Mouse (Mus musculus): ENCODE measurements around the gene Dusp13.

DNA sequence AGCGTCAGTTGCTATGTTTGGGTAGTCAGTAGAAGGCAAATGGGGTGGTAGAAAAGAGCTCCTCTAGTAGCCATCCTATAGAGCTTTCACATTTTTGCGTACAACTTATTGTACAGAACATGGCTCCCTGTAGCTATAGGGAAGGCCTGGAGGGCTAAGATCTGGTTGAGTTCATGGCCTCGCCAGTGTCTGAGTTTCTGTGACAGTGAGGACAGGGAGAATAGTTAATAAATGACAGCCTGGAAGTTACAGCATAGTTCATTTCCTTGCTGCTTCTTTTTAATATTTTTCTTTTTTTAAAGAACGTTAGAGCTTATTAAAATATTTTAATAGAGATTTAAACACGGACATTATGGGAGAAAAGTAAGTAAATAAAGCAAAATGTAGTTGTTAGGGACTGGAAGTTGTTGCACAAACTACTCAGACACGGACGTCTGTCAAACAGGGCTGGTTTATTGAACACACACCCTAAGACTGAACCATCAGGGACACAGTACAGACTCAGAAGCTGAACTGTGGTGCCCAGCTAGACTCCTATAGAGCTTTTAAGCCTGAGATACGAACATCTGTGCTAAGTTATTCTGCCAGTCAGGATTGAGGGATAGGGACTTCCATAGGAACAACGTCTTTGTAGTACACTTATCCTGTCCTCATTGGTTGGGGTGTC is 39.7 kb upstream of the Dusp13 start:
- TF ChIP-seq CTCF (IDR thresholded peaks at IDR 0.05; ENCODE audit: low read depth) (no peak), EP300 (IDR thresholded peaks at IDR 0.05; ENCODE audit: low read depth) (no peak)

Measured in liver, postnatal 0 days (tissue).